9 mouse cellular contexts compared by ENCODE assay signal in the genomic region with DNA sequence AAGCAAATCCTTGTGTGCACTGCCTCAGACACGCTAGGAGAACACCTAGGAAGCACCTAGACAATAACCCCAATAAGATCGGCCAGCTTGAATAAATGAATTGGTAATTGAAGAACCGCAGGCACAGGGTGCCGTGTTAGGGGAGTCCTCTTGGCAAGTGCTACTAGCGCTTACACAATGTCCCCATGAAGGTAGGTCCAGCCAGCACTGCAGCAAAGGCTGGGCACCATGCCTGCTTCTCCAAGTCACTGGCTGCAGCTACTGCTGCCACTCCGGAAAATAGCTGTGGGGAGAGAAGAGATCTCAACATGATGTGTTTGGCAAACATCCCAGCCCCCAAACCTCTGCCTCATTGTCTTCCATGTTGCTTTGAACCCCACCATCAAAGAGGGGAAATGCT.
DNase-seq lines count a peak whose midpoint lies in the region; ATAC-seq and TF ChIP-seq lines count a peak whose summit lies in the region.
"Had no signal": no experiment of that assay in that cellular context is flagged by ENCODE, and none has a peak within 500 bp of the region (broad histone marks: within the 10 kb centered on the region; RNA-seq: fewer than 3 reads in every experiment).

No protein-coding gene starts in this region.

- peak; percentile 28 for DNase-seq in gastrocnemius, adult 2 months
- DNase-seq in gastrocnemius, postnatal 4 days (ENCODE audit: low spot score in 2 of 2): no peak
- DNase-seq in adrenal gland, postnatal 25 days: peak; percentile 16
- DNase-seq in forebrain, embryonic 14.5 days (ENCODE audit: low spot score): peak; percentile 80
- DNase-seq in kidney, postnatal 36 days: peak; percentile 4 to 34
- DNase-seq in midbrain, postnatal 0 days (ENCODE audit: low spot score): peak; percentile 89
- DNase-seq in thymus, postnatal 10 days (ENCODE audit: low spot score in 2 of 2): no peak
- DNase-seq in liver, postnatal 0 days: no peak

- no peaks in the 10 kb centered on the region for H3K4me1 ChIP-seq in forebrain, embryonic 14.5 days (ENCODE audit: control insufficient read depth, insufficient read depth, low read length)
- no peaks in the 10 kb centered on the region for H3K4me1 ChIP-seq in midbrain, postnatal 0 days (ENCODE audit: insufficient read depth, low read length)
- H3K4me1 ChIP-seq in liver, postnatal 0 days (ENCODE audit: insufficient read depth): no peaks in the 10 kb centered on the region

- intact Hi-C loops in gastrocnemius, adult 2 months (cut with DNase I): no loop called here

- H3K36me3 ChIP-seq in forebrain, embryonic 14.5 days (ENCODE audit: control insufficient read depth, insufficient read depth, low read length): no peaks in the 10 kb centered on the region
- H3K36me3 ChIP-seq in midbrain, postnatal 0 days (ENCODE audit: insufficient read depth, low read length): no peaks in the 10 kb centered on the region
- H3K36me3 ChIP-seq in liver, postnatal 0 days (replicated peaks; ENCODE audit: insufficient read depth, low read length): no peaks in the 10 kb centered on the region

- ATAC-seq in forebrain, embryonic 14.5 days: peak; percentile 89
- no peak for ATAC-seq in midbrain, postnatal 0 days (ENCODE audit: low FRiP score)
- no peak for ATAC-seq in liver, postnatal 0 days

- WGBS in forebrain, embryonic 14.5 days: 40% methylated on average over 6 of the region's 6 CpGs
- 55% methylated on average over 6 of the region's 6 CpGs for WGBS in midbrain, postnatal 0 days
- 79% methylated on average over 6 of the region's 6 CpGs for WGBS in liver, postnatal 0 days (ENCODE audit: insufficient replicate concordance)

- TF ChIP-seq EP300 in liver, postnatal 0 days (IDR thresholded peaks at IDR 0.05; ENCODE audit: low read depth): no peak

- H3K9me3 ChIP-seq in forebrain, embryonic 14.5 days (replicated peaks; ENCODE audit: control insufficient read depth, low read length): no peaks in the 10 kb centered on the region
- H3K9me3 ChIP-seq in midbrain, postnatal 0 days (ENCODE audit: low read length): no peaks in the 10 kb centered on the region
- no peaks in the 10 kb centered on the region for H3K9me3 ChIP-seq in liver, postnatal 0 days (ENCODE audit: low read length)

- no peak overlapping the region for H3K4me3 ChIP-seq in gastrocnemius, adult 2 months
- H3K4me3 ChIP-seq in forebrain, embryonic 14.5 days (ENCODE audit: low read depth, low read length): no peak overlapping the region
- no peak overlapping the region for H3K4me3 ChIP-seq in midbrain, postnatal 0 days (ENCODE audit: low read depth, low read length)
- no peak overlapping the region for H3K4me3 ChIP-seq in liver, postnatal 0 days (ENCODE audit: low read depth, low read length)
- H3K4me3 ChIP-seq: myocyte had no signal

- no peak overlapping the region for H3K9ac ChIP-seq in forebrain, embryonic 14.5 days (ENCODE audit: low read length)
- no peak overlapping the region for H3K9ac ChIP-seq in midbrain, postnatal 0 days (replicated peaks; ENCODE audit: low read length, poor library complexity, severe bottlenecking)
- H3K9ac ChIP-seq in liver, postnatal 0 days (replicated peaks): no peak overlapping the region

- no peak for TF ChIP-seq CTCF in gastrocnemius, adult 2 months (IDR thresholded peaks at IDR 0.05)
- no peak for TF ChIP-seq CTCF in midbrain, postnatal 0 days (IDR thresholded peaks at IDR 0.05)
- no peak for TF ChIP-seq CTCF in liver, postnatal 0 days (IDR thresholded peaks at IDR 0.05; ENCODE audit: low read depth)

- no peaks in the 10 kb centered on the region for H3K27me3 ChIP-seq in forebrain, embryonic 14.5 days (replicated peaks; ENCODE audit: control insufficient read depth, insufficient read depth, low read length)
- no peaks in the 10 kb centered on the region for H3K27me3 ChIP-seq in midbrain, postnatal 0 days (ENCODE audit: insufficient read depth, low read length)
- no peaks in the 10 kb centered on the region for H3K27me3 ChIP-seq in liver, postnatal 0 days (ENCODE audit: insufficient read depth, low read length)

- H3K27ac ChIP-seq in gastrocnemius, adult 2 months: no peak overlapping the region
- H3K27ac ChIP-seq in forebrain, embryonic 14.5 days (ENCODE audit: low read depth, low read length): no peak overlapping the region
- H3K27ac ChIP-seq in midbrain, postnatal 0 days (ENCODE audit: low read depth, low read length): no peak overlapping the region
- no peak overlapping the region for H3K27ac ChIP-seq in liver, postnatal 0 days (ENCODE audit: low read depth)

- no peak overlapping the region for H3K4me2 ChIP-seq in forebrain, embryonic 14.5 days (ENCODE audit: low read length)
- H3K4me2 ChIP-seq in midbrain, postnatal 0 days (ENCODE audit: low read depth, low read length, poor library complexity, severe bottlenecking): no peak overlapping the region
- H3K4me2 ChIP-seq in liver, postnatal 0 days (ENCODE audit: low read depth, low read length): no peak overlapping the region

Comparison
In these comparisons a context has a peak if more than half of its experiments do, and no peak if none do; other contexts are left out.
1. DNase-seq: peak in gastrocnemius, adult 2 months (single experiment), adrenal gland, postnatal 25 days (single experiment), forebrain, embryonic 14.5 days (single experiment), kidney, postnatal 36 days (2 of 2) and midbrain, postnatal 0 days (single experiment); none in gastrocnemius, postnatal 4 days (0 of 2), thymus, postnatal 10 days (0 of 2) and liver, postnatal 0 days (single experiment).